Mouse (Mus musculus): ENCODE data around the gene Dpp8.

Gene Dpp8

GRCm38 (mm10) chr9:65128123-65128815, 96.1 kb downstream of the Dpp8 start:
- no peak for DNase-seq (ENCODE audit: low read depth in 1 of 2, low spot score in 2 of 2)

DNA sequence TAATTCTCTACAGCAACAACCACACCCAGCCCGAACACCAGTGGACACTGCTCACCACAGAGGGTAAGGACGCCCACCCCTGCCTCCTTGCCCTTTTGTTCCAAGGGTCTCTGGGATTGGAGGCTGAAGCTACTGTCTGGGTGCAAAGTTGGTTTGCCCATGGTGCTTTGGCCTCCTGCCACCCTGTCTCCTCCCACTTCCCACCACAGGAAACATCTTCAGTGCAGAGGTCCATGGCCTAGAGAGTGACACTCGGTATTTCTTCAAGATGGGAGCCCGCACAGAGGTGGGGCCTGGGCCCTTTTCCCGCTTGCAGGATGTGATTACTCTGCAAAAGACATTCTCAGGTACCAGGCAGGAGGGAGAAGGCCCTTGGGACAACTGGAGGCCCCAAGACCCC, 99.5 kb downstream of the Dpp8 start:
- DNase-seq (ENCODE audit: low read depth in 1 of 2, low spot score in 2 of 2), result no peak

All from monocyte, adult 2 months (primary cell).